Mouse (Mus musculus): ENCODE measurements around the gene Tas2r126. TPM values are rescaled to one million over a fixed set of nuclear protein-coding genes. Genes with fewer than 3 reads are reported as not detected.

The Tas2r126 gene
- polyA plus RNA-seq, 1 experiment from 2014 or later: not detected

Other genes with a start within 250 kb of the Tas2r126 start
- gene Tas2r144, start 219.2 kb upstream of the Tas2r126 start, polyA plus RNA-seq (2015; fragmentation: Nextera tagmentation; extraction: Ambion mirVana): not detected in 2 replicates
- gene Gstk1, start 188.6 kb upstream of the Tas2r126 start, polyA plus RNA-seq (2015; fragmentation: Nextera tagmentation; extraction: Ambion mirVana): 6.9 and 8.1 TPM in 2 replicates
- 0.07 TPM in 1 of 2 replicates, not detected in the other for gene Tmem139, start 172.6 kb upstream of the Tas2r126 start, polyA plus RNA-seq (2015; fragmentation: Nextera tagmentation; extraction: Ambion mirVana)
- 24.6 and 25.0 TPM in 2 replicates for gene Casp2, start 169.6 kb upstream of the Tas2r126 start, polyA plus RNA-seq (2015; fragmentation: Nextera tagmentation; extraction: Ambion mirVana)
- 0.05 and 0.07 TPM in 2 replicates for gene Clcn1, start 147.8 kb upstream of the Tas2r126 start, polyA plus RNA-seq (2015; fragmentation: Nextera tagmentation; extraction: Ambion mirVana)
- not detected in 2 replicates for gene Fam131b, start 109.9 kb upstream of the Tas2r126 start, polyA plus RNA-seq (2015; fragmentation: Nextera tagmentation; extraction: Ambion mirVana)
- gene Zyx, start 84.9 kb upstream of the Tas2r126 start, polyA plus RNA-seq (2015; fragmentation: Nextera tagmentation; extraction: Ambion mirVana): 39.7 and 41.9 TPM in 2 replicates
- 6.2 and 6.7 TPM in 2 replicates for gene Epha1, start 61.3 kb upstream of the Tas2r126 start, polyA plus RNA-seq (2015; fragmentation: Nextera tagmentation; extraction: Ambion mirVana)
- gene Tas2r143, start 34.3 kb upstream of the Tas2r126 start, polyA plus RNA-seq (2015; fragmentation: Nextera tagmentation; extraction: Ambion mirVana): not detected in 2 replicates
- not detected in 2 replicates for gene Tas2r135, start 29.1 kb upstream of the Tas2r126 start, polyA plus RNA-seq (2015; fragmentation: Nextera tagmentation; extraction: Ambion mirVana)
- not detected in 2 replicates for gene Olfr458, start 30.7 kb downstream of the Tas2r126 start, polyA plus RNA-seq (2015; fragmentation: Nextera tagmentation; extraction: Ambion mirVana)
- not detected in 2 replicates for gene Olfr457, start 41.8 kb downstream of the Tas2r126 start, polyA plus RNA-seq (2015; fragmentation: Nextera tagmentation; extraction: Ambion mirVana)
- gene Olfr456, start 52.7 kb downstream of the Tas2r126 start, polyA plus RNA-seq (2015; fragmentation: Nextera tagmentation; extraction: Ambion mirVana): not detected in 2 replicates
- gene Olfr455, start 113.1 kb downstream of the Tas2r126 start, polyA plus RNA-seq (2015; fragmentation: Nextera tagmentation; extraction: Ambion mirVana): not detected in 2 replicates
- not detected in 2 replicates for gene Tcaf3, start 163.2 kb downstream of the Tas2r126 start, polyA plus RNA-seq (2015; fragmentation: Nextera tagmentation; extraction: Ambion mirVana)
- 0.15 and 0.23 TPM in 2 replicates for gene Tcaf2, start 210.7 kb downstream of the Tas2r126 start, polyA plus RNA-seq (2015; fragmentation: Nextera tagmentation; extraction: Ambion mirVana)

All from liver, embryonic 15.5 days (tissue).